Mouse (Mus musculus) liver, postnatal 0 days (tissue): ENCODE measurements at regions not wholly inside any gene's neighbourhood (a gene's known extent, or its start where the extent isn't known, plus 50 kb on each side); places are given as distances from the start of the nearest gene placed in this dataset.

Experiments used
- CTCF ChIP-seq: sonication (generic); IDR thresholded peaks from 2 replicates; pipeline ENCODE4 v1.5.1; 2016; ENCODE audit warnings: antibody characterized with exemption, low read depth
- EP300 ChIP-seq: IDR thresholded peaks from 2 replicates; pipeline ENCODE4 v1.6.1; 2016; ENCODE audit warnings: antibody characterized with exemption, low read depth, mild to moderate bottlenecking

DNA sequence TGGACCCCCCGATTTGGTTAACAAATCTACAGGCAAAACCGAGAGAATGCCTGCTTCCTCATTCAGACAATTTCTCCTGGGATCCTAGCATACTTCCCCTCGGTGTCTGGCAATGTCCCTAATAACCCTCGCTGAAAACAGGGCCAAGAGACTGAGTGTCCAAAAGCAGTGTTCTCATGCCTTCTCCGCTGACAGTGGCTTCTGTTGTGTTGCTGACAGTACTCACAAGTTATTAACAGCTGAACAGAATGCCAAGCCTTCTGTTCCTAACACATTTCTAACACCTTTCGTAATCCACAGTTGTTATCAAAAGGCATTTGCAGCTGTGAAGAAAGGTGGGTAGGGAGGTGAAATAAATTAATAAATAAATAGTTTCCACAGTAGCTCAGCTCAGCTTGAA, 166.2 kb upstream of the Ntm start:
- TF ChIP-seq CTCF (no peak), EP300 (no peak)
